Mouse (Mus musculus) adrenal gland, postnatal 10 days (tissue): ENCODE measurements around the gene Clrn2. TPM values are rescaled to one million over a fixed set of nuclear protein-coding genes. Genes with fewer than 3 reads are reported as not detected.
"Not testable (repeated sequence)": the region's sequence is repeated elsewhere in the genome, so short reads cannot be mapped to it uniquely, and the experiment has no call there.

Experiments
- DNase-seq: peaks from one replicate; pipeline ENCODE4 v3.0.0; 2021; ENCODE audit warnings: mixed read lengths
- long read RNA-seq, 2 experiments: library from polyadenylated mRNA; stranded (forward); transcript quantifications; one replicate each; pipeline ENCODE4 v2.0.0; 2021
- total RNA-seq, 2 experiments: library from RNA; stranded (reverse); gene quantifications; 2 replicates each; pipeline ENCODE4 v1.2.3; 2021

Clrn2 gene
- total RNA-seq, result not detected
- long read RNA-seq, experiment 1, result 0 reads
- long read RNA-seq, experiment 2, result 0 reads

GRCm38 (mm10) chr5:45453451-45453850 lies at the start of gene Clrn2:
Gene Clrn2 (plus strand): TSS chr5:45453751.
- no peak for DNase-seq

GRCm38 (mm10) chr5:45406129-45406528 lies 47.4 kb upstream of the Clrn2 start:
- DNase-seq, result no peak

GRCm38 (mm10) chr5:45416478-45416877 lies 37.1 kb upstream of the Clrn2 start:
- DNase-seq, result no peak

- no peak for DNase-seq
Measured at GRCm38 (mm10) chr5:45417859-45418443, 35.6 kb upstream of the Clrn2 start.

- peak; percentile 46 for DNase-seq
Measured at GRCm38 (mm10) chr5:45419841-45420638, 33.5 kb upstream of the Clrn2 start.

GRCm38 (mm10) chr5:45421881-45422844 lies 31.4 kb upstream of the Clrn2 start:
- no peak for DNase-seq

- peak; percentile 77 for DNase-seq
Measured at GRCm38 (mm10) chr5:45424021-45424886, 29.3 kb upstream of the Clrn2 start.

GRCm38 (mm10) chr5:45425771-45426170 lies 27.8 kb upstream of the Clrn2 start:
- not testable (repeated sequence) for DNase-seq

- no peak for DNase-seq
Measured at GRCm38 (mm10) chr5:45426416-45427034, 27.0 kb upstream of the Clrn2 start.

- no peak for DNase-seq
Measured at GRCm38 (mm10) chr5:45427891-45428290, 25.7 kb upstream of the Clrn2 start.

- DNase-seq, result no peak
Measured at GRCm38 (mm10) chr5:45435967-45436950, 17.3 kb upstream of the Clrn2 start.

- no peak for DNase-seq
Measured at GRCm38 (mm10) chr5:45437826-45438225, 15.7 kb upstream of the Clrn2 start.

GRCm38 (mm10) chr5:45438301-45438700 lies 15.2 kb upstream of the Clrn2 start:
- DNase-seq, result no peak

GRCm38 (mm10) chr5:45441124-45441523 lies 12.4 kb upstream of the Clrn2 start:
- peak; percentile 20 for DNase-seq

- no peak for DNase-seq
Measured at GRCm38 (mm10) chr5:45441745-45442144, 11.8 kb upstream of the Clrn2 start.

- no peak for DNase-seq
Measured at GRCm38 (mm10) chr5:45444130-45444832, 9.3 kb upstream of the Clrn2 start.

- no peak for DNase-seq
Measured at GRCm38 (mm10) chr5:45448676-45449075, 4.9 kb upstream of the Clrn2 start.

GRCm38 (mm10) chr5:45449206-45449605 lies 4.3 kb upstream of the Clrn2 start:
- peak; percentile 15 for DNase-seq
